Mouse (Mus musculus): ENCODE results near the gene Grk6.

Gene Grk6

DNA sequence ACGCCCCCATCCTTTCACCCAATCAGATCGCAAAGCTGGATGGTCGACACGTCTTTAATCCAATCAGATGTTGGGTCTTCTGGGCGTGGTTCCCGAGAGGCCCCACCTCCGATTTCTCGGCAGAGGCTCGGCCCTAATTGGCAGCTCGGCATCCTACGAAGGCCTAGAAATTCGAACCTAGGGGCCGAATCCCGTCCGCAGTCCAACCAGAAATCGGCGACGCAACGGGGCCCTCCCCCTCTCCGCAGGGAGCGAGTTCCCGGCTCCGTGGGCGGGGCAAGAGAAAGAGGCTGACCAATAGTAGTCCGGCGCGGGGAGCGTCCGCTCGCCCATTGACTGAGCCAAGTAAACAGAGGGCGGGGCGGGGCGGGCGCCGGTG is at the start of gene Grk6:
Grk6 (plus strand) TSS at position 136 of the 379 bp plus-strand sequence.
- peak; percentile 99 for DNase-seq (ENCODE audit: low spot score in 2 of 2)

GRCm38 (mm10) chr13:55398088-55398487 is 46.8 kb upstream of the Grk6 start, which contains the start of gene Slc34a1:
TSS of gene Slc34a1 (plus strand) at chr13:55398187.
- DNase-seq (ENCODE audit: low spot score in 2 of 2) = no peak

DNA sequence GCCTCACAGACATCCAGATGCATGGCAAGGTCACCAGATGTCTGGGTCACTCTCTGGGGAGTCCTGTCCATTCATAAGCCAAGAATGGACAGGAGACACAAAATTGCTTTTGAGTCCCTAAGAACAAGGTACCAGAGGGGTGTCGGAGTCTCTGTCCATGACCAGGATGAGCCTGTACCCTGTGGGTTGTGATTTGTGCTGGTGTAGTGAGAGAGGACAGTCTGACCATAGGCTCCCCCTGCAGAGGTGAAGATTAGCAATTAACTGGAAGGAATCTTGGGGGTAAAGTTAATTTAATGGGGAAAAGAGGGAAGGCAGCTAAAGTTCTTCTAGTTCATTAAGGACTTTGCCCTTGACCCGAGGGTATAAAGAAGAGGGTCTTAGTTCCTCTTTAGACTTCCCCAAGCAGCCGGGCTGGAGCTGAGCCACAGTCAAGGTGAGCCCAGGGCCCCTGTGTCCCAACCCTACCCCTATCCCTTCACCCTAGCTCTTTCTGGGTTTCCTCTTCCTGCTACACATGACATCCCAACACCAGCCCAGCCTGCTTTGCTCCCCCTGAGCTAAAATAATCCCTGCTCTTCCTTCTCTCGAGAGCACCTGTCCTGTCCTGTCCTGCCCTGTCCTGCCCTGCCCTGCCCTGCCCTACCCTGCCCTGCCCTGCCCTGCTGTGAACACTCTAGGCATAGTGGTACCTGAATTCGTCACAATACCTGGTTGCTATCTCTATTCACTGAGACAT is 45.4 kb upstream of the Grk6 start:
- DNase-seq (ENCODE audit: low spot score in 2 of 2) = peak in 1 of 2 experiments; percentile 14

DNA sequence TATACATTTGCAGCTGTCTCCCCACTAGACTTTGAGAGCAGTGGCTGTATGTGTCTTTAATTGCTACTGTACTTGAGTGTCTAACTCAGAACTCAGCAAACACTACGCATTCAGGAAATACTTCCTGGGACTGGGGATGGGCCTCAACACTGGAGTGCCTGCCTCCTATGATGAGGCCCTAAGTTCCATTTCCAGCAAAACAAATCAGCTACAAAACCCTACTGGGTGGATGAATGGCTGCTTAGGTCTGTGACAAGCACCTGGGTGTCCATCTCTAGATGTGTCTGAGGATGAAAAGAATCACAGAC is 44.9 kb upstream of the Grk6 start:
- DNase-seq (ENCODE audit: low spot score in 2 of 2) = no peak

DNA sequence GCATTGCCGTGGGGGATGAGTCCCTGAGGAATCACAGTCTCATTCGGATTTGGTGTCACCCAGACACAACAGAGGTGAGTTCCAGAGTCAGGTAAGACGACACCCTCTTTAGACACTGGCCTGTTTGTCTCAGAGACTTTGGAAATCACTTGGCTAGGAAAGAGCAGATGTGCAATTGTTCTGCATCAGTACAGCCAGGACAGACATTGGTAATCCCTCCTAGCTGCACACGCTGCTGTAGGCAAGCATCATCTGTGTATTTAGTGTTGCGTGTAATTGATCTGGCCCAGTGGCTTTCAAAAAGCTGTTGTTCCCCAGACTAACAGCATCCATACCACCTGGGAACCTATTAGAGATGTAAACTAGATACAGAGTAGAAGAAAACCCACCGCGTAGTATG is 41.6 kb upstream of the Grk6 start:
- DNase-seq (ENCODE audit: low spot score in 2 of 2) = no peak

DNA sequence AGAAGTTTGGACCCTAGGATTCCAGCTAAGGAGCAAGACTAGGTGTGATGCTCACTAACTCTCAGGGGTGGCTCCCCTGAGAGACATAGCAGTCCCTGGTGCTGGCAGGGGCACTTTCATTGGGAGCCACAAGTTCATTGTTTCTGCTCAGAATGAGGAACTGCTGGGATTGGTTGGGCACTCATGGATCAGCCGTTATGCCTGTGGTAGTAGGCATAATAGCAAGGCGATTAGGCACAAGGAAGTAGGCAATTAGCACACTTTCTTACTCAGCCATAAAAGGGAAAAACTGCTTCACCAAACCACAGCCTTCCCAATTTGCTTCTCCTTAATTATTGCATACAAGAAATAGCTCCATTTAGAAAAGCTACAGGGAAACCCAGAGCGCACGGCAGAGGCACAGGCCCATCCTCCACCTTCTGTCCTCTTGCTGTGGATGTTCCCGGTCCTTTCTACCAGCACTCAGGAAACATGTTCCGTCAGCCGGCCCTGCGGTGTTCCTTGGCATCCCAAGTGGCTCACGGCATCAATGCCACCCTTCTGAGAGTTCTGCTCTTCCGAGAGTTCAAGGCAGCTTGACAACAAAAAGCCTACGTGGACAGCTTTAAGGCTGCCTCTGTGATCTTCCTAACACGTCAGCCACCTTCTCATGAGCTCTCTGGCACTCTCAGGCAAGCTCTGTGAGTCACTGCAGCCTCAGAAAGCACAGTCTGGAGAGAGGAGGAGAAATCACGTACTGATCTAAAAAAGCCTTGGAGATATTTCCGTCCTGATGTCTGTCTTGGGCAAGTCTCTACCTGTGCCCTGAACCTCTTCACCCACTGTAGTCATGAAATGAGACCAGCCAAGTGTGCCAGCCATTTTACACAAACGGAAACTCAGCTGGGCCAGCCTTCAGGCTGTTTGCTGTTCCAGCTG is 40.7 kb upstream of the Grk6 start:
- DNase-seq (ENCODE audit: low spot score in 2 of 2) = peak; percentile 38 to 49

DNA sequence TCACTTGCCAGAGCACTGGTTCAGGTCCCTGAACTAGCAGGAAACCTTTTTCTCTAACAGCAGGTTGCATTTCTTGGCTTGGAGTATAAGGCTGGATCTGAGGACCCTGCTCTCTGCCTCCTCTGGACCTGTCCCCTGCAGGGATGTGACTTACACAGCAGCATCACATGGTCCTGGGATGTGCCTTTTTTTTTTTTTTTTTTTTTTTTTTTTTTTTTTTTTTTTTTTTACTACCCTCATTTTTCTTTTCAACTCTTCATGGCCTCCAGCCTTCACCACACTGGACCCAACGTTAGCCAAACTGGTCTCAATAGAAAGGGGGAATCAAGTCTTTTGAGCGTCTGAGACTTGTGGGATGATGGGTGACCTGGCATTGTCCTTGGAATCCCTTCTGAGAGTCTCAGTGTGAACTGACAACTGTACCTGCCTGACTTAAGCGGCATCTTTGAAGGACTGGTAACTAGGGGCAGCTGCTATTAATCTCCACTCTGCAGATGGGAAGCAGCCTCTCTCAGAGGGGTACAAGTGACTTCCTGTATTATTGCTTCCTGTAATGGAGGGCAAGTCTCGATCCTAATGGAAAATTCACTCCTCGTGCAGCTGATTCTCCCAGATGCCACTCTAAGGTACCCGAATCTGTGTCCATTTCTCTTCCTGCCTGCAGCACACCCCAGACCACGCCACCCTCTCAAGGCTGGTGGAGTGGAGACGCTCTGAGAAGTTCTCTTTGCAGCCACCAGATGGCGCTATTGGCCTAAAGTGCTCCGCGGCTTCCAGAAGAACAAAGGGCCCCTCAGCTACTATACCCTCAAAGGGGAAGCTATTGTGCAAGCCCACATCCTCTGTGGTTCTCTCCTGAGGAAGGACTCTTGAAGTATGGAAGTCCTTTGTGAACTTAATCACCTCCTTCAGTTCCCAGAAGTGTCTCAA is 39.8 kb upstream of the Grk6 start:
- peak; percentile 55 to 67 for DNase-seq (ENCODE audit: low spot score in 2 of 2)

DNA sequence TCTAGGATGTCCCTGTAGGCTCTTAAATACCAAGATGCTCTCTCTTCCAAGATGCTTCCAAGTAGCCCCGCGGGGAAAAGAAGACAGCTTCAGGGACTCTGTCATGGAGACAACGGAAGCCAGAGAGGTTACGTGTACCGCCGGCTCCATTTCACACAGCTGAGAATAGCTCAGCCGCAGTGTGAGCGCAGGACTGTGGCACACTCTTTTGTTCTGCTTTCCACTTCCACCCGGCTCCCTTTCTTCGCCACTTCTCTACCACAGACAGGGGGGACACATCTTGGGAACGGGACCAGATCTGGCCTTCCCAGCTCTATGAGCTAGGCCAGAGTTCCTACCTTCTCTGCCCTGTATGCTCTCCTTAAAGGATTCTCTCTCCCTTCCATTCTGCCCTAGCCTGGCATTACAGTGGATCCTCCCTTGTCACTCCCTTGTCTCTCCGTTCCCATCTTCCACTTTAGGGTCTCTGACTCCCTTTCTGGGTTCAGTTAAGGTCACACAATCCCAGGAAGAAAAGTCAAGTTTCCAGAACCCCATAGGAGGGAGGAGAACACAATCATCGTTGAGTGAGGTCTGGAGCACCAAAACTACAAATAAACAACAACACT is 39.0 kb upstream of the Grk6 start:
- no peak for DNase-seq (ENCODE audit: low spot score in 2 of 2)

GRCm38 (mm10) chr13:55407341-55407740 is 37.5 kb upstream of the Grk6 start:
- no peak for DNase-seq (ENCODE audit: low spot score in 2 of 2)

DNA sequence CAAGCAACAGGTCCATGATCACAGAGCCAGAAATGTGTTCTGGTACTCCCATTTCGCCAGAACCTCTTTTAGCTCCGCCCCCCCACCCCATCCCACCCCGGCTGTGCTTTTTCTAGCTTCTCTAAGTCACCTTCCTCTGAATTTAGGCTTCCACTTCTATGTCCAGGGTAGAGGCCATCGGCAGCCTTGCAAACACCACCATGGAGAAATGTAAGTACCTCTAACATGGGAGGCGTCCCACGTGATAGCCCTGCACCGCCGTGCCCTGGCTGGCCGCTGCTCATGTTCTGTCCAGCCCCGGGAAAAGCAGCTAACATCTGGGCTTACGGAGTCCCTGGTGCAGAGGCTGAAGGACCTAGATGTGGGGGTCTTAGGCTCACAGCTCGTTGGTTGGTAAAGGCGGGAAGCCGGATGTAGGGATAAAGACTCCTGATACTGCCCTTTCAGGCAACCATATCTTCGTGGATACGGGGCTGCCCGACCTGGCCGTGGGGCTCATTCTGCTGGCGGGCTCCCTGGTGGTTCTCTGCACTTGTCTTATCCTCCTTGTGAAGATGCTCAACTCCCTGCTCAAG is 36.2 kb upstream of the Grk6 start:
- no peak for DNase-seq (ENCODE audit: low spot score in 2 of 2)

DNA sequence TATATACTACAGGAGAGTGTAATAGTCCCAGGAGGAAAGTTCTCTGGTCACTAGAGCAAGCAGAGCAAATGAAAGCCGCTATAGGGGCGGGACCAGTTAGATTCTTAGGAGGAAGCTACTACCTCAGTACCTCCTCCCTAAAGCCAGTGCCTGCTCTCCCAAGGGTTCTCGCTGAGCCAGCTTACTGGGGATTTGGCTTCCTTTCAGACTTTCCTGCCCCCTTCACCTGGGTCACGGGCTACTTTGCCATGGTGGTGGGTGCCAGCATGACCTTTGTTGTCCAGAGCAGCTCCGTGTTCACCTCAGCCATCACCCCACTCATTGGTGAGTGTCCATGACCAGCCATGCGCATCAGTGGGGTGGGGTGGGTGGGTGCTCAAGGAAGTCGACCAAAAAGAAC is 33.0 kb upstream of the Grk6 start:
- no peak for DNase-seq (ENCODE audit: low spot score in 2 of 2)

DNA sequence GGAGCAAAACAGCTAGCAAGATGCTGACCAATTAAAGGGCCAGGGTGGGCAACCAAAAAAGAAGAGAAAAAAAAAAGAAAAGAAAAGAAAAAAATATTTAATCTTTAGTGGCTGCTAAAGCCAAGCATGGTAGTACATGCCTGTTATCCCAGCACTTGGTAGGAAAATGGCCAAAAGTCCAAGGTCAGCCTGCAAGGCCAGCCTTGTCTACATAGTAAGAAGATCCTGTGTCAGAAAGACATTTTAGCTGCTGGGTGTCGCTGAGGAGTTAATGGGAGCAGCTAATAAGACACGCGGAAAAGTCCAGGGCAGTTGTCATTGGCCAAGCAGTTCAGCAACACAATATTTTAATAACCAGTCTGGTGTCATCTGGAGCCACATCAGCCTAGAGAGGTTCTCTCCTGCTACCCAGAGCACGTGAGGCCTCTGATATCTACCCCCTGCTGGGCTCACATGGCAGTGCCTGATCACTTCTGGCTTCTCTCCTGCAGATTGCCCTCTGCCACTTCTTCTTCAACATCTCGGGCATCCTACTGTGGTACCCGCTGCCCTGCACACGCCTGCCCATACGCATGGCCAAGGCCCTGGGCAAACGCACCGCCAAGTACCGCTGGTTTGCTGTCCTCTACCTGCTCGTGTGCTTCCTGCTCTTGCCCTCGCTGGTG is 32.1 kb upstream of the Grk6 start:
- no peak for DNase-seq (ENCODE audit: low spot score in 2 of 2)

GRCm38 (mm10) chr13:55413333-55413732 is 31.5 kb upstream of the Grk6 start:
- DNase-seq (ENCODE audit: low spot score in 2 of 2) = no peak

DNA sequence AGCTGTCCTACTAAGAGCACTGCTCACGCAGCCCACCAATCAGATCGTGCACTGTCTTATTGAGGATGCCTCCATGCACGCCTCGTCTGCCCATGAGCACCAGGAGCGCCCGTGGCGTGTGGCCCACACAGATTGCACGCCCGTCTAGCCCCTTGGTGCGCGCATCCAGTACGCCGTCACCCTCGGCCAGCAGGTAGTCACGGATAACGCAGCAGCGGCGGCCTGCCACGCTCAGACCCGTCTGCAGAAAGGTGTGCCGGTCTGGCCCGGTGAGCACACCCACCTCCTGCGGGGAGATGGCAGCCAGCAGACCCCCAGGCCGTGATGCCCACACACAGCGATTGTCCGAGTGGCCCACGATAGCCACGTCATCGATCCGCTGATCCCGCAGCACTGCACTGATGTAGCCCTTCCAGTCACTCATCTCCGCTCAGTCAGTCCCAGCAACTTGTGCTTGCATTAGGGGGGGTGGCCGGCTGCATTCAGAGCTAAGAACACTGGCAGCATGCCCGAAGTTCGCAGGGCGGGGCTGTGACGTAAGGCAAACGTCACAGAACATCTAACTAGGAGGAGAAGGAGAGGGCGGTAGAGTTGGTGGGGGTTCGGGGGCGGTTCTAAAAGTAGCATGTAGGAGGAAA is 30.0 kb upstream of the Grk6 start, which contains the start of gene Pfn3:
Pfn3 (minus strand) TSS at position 490 of the 638 bp plus-strand sequence.
- DNase-seq (ENCODE audit: low spot score in 2 of 2) = no peak

GRCm38 (mm10) chr13:55418004-55418403 is 26.9 kb upstream of the Grk6 start:
- peak; percentile 86 to 89 for DNase-seq (ENCODE audit: low spot score in 2 of 2)

DNA sequence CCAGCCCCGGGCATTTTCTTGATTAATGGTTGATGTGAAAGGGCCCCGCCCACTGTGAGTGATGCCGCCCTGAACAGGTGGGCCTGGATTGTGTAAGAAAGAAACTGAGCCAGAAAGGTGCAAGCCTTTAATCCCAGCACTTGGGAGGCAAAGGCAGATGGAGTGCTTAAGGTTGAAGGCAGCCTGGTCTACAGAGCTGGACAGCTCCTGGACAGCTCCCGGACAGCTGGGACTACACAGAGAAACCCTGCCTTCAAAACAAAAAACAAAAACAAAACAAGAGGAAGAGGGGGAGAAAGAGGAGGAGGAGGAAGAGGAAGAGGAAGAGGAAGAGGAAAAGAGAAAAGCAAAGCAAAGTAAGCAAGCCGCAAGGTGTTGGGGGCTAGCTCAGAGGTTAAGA is 25.7 kb upstream of the Grk6 start:
- no peak for DNase-seq (ENCODE audit: low spot score in 2 of 2)

DNA sequence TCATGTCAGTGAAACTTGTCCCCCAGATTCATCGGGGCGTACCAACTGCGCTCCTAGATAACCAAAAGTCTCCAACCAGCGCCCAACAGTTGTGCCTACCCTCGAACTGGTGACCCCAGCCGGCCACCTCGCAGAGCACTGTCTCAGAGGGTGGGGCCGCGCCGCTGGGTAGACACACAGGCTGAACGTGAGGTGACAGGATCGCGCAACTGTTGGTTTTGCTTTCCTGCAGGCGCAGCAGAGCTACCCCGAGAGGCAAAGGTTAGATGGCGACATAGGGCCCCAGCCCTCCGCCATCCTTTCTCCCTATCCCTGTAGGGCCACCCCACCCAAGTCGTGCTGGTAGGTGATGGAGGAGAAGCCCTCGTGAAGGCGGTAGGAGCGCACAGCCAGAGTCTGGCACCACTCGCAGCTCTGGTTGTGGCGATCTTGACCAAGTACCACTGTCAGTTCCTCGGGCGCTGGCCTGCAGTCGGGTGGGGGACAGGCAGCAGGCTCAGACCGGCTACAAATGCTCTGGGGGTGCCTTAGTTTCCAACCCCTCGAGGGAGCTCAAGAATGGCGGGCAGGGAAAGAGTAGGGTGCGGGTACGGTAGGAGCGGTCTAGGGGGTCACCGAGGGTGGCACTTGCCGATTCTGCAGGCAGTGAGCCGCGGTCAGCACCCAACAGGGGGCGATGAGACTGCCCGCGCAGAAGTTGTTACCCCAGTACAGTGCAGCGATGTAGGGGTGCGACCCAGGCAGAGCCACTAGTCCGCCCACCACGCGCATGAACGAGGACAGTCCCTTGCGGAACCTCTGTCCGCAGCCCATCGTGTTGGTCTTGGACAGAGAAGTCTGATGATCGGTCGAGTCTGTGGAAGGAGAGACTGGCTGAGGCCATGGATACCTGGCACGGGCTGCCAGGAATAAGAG is 24.6 kb upstream of the Grk6 start:
- DNase-seq (ENCODE audit: low spot score in 2 of 2) = no peak

GRCm38 (mm10) chr13:55420933-55421800 is 23.7 kb upstream of the Grk6 start:
- DNase-seq (ENCODE audit: low spot score in 2 of 2) = peak; percentile 63 to 71
